Mouse (Mus musculus): ENCODE results near the gene Cmtm4. TPM values are rescaled to one million over a fixed set of nuclear protein-coding genes. Genes with fewer than 3 reads are reported as not detected.

Cmtm4 gene
- polyA plus RNA-seq, 1 experiment, result 32.4 TPM

DNA sequence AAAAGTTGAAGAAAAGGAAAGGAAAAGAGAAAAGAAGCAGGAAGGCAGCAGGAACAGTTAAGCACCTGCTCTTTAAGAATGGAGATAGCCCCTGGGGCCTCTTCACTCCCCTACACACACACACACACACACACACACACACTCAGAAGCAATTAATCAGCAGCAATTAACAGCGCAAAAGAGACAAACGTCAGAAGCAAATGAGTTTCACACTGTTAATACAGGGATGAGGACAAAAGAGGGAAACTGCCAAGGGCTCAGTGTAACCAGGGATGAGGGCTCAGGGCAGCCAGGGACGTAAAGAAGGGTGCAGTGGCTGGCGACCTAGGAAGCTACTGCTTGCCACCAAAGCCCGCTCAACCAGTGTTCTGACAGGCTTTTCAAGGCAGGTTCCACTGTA lies 28.2 kb downstream of the Cmtm4 start:
- H3K27ac ChIP-seq (ENCODE audit: insufficient read depth, low read depth, low read length), result no peak overlapping the region
- TF ChIP-seq CTCF (conservative IDR thresholded peaks at IDR 0.05; ENCODE audit: insufficient read depth, insufficient read length, low read depth, low read length) (no peak), POLR2A (IDR thresholded peaks at IDR 0.05; ENCODE audit: low read depth, low read length) (no peak)
- H3K27me3 ChIP-seq (replicated peaks; ENCODE audit: control insufficient read depth, insufficient read depth, low read length), result no peaks in the 10 kb centered on the region
- DNase-seq, result no peak
- H3K36me3 ChIP-seq (ENCODE audit: control insufficient read depth, insufficient read depth, low read length), result no peaks in the 10 kb centered on the region
- whole genome bisulfite sequencing, result 63% methylated on average over 5 of the region's 5 CpGs
- peaks cover 24% of the 10 kb centered on the region; the same call in 1 of the 2 replicates for H3K4me1 ChIP-seq (ENCODE audit: control insufficient read depth, insufficient read depth, low read length)
- H3K4me3 ChIP-seq (ENCODE audit: insufficient read depth, low read depth, low read length), result no peak overlapping the region

DNA sequence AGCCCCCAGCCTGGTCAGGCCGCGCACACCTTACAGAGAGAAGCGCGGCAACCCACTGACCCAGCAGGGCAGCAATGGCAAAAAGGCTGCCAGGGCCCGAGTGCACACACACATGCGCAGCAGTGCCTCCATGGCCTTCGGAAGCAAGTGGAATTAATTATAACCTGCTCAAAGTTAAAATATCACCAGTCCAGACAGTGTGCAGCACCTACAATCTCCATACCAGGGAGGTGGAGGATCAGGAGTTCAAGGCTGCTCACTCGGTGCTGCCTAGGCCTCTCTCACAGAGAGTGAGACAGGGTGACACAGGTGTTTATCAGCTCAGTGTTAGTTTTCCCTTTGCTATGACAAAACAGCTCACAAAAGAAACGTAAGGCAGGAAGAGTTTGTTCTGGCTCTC lies 29.9 kb downstream of the Cmtm4 start:
- no peak for TF ChIP-seq POLR2A (IDR thresholded peaks at IDR 0.05; ENCODE audit: low read depth, low read length)
- no peak for TF ChIP-seq CTCF (conservative IDR thresholded peaks at IDR 0.05; ENCODE audit: insufficient read depth, insufficient read length, low read depth, low read length)
- Histone ChIP-seq H3K4me3 (ENCODE audit: insufficient read depth, low read depth, low read length) (no peak overlapping the region), H3K27me3 (replicated peaks; ENCODE audit: control insufficient read depth, insufficient read depth, low read length) (no peaks in the 10 kb centered on the region), H3K27ac (ENCODE audit: insufficient read depth, low read depth, low read length) (no peak overlapping the region), H3K4me1 (ENCODE audit: control insufficient read depth, insufficient read depth, low read length) (peaks cover 22% of the 10 kb centered on the region; the same call in 1 of the 2 replicates), H3K36me3 (ENCODE audit: control insufficient read depth, insufficient read depth, low read length) (no peaks in the 10 kb centered on the region)
- DNase-seq, result peak; percentile 66
- 35% methylated on average over 9 of the region's 9 CpGs for WGBS

DNA sequence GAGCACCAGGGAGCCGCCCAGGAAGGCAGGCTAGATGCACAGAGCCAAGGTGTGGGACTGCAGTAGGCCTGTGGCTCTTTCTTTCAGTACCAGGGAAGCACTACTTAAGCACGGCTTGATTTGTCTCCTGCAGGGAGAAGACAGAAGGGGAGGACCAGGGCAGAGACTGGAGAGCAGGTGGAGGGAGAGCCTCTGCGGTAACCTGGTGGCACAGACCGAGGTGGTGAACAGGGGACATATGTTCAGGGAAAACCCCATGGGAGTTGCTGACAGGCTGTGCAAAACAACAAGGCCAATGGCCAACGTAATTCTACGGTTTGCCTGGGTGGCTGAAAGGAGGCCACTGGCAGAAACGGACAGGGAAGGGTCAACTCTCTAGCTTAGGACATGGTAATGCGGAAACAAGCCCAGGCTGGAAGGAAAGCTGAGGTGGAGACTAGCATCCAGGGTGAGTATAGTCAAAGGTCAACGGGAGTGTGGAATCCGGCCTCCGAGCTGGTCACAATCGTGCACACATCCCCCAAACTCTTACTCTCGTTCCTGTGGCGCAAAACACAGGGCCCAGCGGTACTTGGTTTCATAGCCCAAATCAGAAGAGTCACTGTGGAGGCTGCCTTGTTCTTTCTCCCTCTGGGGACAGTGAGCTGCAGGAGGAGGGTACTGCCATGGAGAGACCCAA lies 35.7 kb downstream of the Cmtm4 start:
- WGBS, result 55% methylated on average over 15 of the region's 15 CpGs
- no peak for TF ChIP-seq POLR2A (IDR thresholded peaks at IDR 0.05; ENCODE audit: low read depth, low read length)
- TF ChIP-seq CTCF (conservative IDR thresholded peaks at IDR 0.05; ENCODE audit: insufficient read depth, insufficient read length, low read depth, low read length), result no peak
- no peak for DNase-seq
- H3K27me3 ChIP-seq (replicated peaks; ENCODE audit: control insufficient read depth, insufficient read depth, low read length), result no peaks in the 10 kb centered on the region
- H3K4me3 ChIP-seq (ENCODE audit: insufficient read depth, low read depth, low read length), result no peak overlapping the region
- H3K36me3 ChIP-seq (ENCODE audit: control insufficient read depth, insufficient read depth, low read length), result no peaks in the 10 kb centered on the region
- peaks cover 9% of the 10 kb centered on the region for H3K4me1 ChIP-seq (ENCODE audit: control insufficient read depth, insufficient read depth, low read length)
- no peak overlapping the region for H3K27ac ChIP-seq (ENCODE audit: insufficient read depth, low read depth, low read length)

DNA sequence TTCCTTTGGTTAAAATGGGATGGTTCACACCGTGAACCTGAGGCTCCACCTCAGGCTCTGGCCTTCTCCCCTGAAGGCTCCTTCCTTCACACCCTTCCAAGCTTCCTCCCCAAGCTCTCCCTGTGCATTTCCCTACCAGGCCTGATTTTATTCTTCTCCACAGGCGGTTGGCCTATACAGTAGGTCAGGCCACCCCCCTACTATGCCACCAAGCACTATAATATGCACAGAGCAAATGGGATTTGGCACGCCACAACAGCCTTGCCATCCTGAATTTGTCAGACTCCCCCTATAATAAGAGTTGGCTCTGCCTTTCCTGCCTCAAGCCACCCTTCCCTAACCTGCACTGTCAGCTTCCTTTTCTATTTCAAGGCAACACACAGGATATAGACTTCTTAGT lies 37.0 kb downstream of the Cmtm4 start:
- Histone ChIP-seq H3K27me3 (replicated peaks; ENCODE audit: control insufficient read depth, insufficient read depth, low read length) (no peaks in the 10 kb centered on the region), H3K36me3 (ENCODE audit: control insufficient read depth, insufficient read depth, low read length) (peaks cover 1% of the 10 kb centered on the region; the same call in 1 of the 2 replicates), H3K27ac (ENCODE audit: insufficient read depth, low read depth, low read length) (no peak overlapping the region), H3K4me1 (ENCODE audit: control insufficient read depth, insufficient read depth, low read length) (peaks cover 8% of the 10 kb centered on the region), H3K4me3 (ENCODE audit: insufficient read depth, low read depth, low read length) (no peak overlapping the region)
- no peak for DNase-seq
- 86% methylated on average over 3 of the region's 3 CpGs for WGBS
- no peak for TF ChIP-seq POLR2A (IDR thresholded peaks at IDR 0.05; ENCODE audit: low read depth, low read length)
- TF ChIP-seq CTCF (conservative IDR thresholded peaks at IDR 0.05; ENCODE audit: insufficient read depth, insufficient read length, low read depth, low read length), result no peak

DNA sequence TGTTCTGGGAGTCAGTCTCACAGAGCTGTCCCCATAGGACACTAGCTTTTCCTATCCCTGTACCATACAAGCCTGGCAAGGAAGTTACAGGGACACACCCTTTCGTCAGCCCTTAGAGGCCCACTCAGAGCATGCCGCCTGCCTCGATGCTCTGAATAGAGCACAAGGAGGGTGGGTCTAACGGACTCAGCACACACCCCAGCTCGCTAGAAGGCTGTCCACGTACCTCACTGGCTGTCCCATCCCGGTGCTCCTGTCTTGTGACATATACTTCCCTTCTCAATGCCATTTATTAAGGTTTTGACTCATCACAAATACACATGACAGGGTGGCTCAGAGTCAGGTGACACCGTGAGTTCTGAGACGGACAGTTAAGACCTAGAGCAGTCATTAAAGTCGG lies 41.1 kb downstream of the Cmtm4 start:
- H3K27ac ChIP-seq (ENCODE audit: insufficient read depth, low read depth, low read length), result no peak overlapping the region
- H3K4me3 ChIP-seq (ENCODE audit: insufficient read depth, low read depth, low read length), result no peak overlapping the region
- 85% methylated on average over 10 of the region's 10 CpGs for WGBS
- no peak for DNase-seq
- H3K36me3 ChIP-seq (ENCODE audit: control insufficient read depth, insufficient read depth, low read length), result peaks cover 1% of the 10 kb centered on the region; the same call in 1 of the 2 replicates
- H3K27me3 ChIP-seq (replicated peaks; ENCODE audit: control insufficient read depth, insufficient read depth, low read length), result no peaks in the 10 kb centered on the region
- TF ChIP-seq POLR2A (IDR thresholded peaks at IDR 0.05; ENCODE audit: low read depth, low read length), result no peak
- no peak for TF ChIP-seq CTCF (conservative IDR thresholded peaks at IDR 0.05; ENCODE audit: insufficient read depth, insufficient read length, low read depth, low read length)
- no peaks in the 10 kb centered on the region for H3K4me1 ChIP-seq (ENCODE audit: control insufficient read depth, insufficient read depth, low read length)

DNA sequence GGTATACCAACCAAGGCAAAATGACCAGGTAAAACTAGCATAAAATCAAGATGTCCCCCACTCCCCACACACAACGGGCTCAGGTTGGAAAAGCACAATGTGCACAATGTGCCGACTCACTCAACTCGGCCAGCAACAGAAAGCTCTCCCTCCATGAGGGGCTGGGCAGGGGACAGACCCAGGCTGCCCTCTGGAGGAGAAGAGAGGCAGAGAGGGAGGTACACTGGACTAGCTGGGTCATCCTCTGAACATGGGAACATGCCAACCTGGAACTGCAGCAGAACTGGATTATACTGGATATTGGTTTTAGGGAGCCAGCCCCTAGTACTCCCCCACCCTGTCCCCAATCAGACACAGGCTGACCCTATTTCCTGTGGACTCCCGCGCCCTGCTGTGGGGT lies 42.4 kb downstream of the Cmtm4 start:
- DNase-seq, result no peak
- 53% methylated on average over 5 of the region's 5 CpGs for WGBS
- Histone ChIP-seq H3K36me3 (ENCODE audit: control insufficient read depth, insufficient read depth, low read length) (peaks cover 1% of the 10 kb centered on the region; the same call in 1 of the 2 replicates), H3K27me3 (replicated peaks; ENCODE audit: control insufficient read depth, insufficient read depth, low read length) (no peaks in the 10 kb centered on the region), H3K4me1 (ENCODE audit: control insufficient read depth, insufficient read depth, low read length) (no peaks in the 10 kb centered on the region), H3K4me3 (ENCODE audit: insufficient read depth, low read depth, low read length) (no peak overlapping the region), H3K27ac (ENCODE audit: insufficient read depth, low read depth, low read length) (no peak overlapping the region)
- TF ChIP-seq CTCF (conservative IDR thresholded peaks at IDR 0.05; ENCODE audit: insufficient read depth, insufficient read length, low read depth, low read length) (peak; percentile 29; the same call in 1 of the 2 replicates), POLR2A (IDR thresholded peaks at IDR 0.05; ENCODE audit: low read depth, low read length) (no peak)

DNA sequence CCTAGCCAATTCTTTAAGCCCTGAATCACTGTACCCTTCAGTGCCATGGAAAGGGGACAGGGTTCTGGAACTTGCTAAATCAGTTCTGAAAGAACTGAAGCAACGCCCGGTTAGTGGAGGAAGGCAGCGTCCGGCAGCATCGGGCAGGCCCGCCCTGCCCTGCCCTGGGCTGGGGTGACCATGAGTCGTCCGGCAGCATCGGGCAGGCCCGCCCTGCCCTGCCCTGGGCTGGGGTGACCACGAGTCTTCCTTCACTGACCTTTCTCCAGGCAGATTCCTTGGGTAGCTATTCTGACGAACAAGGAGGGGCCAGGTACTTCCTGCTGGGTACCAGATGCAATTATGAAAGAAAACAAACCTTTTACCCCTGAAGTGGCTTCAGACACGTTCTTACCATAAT lies 45.6 kb downstream of the Cmtm4 start:
- DNase-seq, result no peak
- no peaks in the 10 kb centered on the region for H3K27me3 ChIP-seq (replicated peaks; ENCODE audit: control insufficient read depth, insufficient read depth, low read length)
- no peak overlapping the region for H3K4me3 ChIP-seq (ENCODE audit: insufficient read depth, low read depth, low read length)
- no peak overlapping the region for H3K27ac ChIP-seq (ENCODE audit: insufficient read depth, low read depth, low read length)
- no peaks in the 10 kb centered on the region for H3K4me1 ChIP-seq (ENCODE audit: control insufficient read depth, insufficient read depth, low read length)
- WGBS, result 69% methylated on average over 13 of the region's 13 CpGs
- no peak for TF ChIP-seq CTCF (conservative IDR thresholded peaks at IDR 0.05; ENCODE audit: insufficient read depth, insufficient read length, low read depth, low read length)
- no peak for TF ChIP-seq POLR2A (IDR thresholded peaks at IDR 0.05; ENCODE audit: low read depth, low read length)
- H3K36me3 ChIP-seq (ENCODE audit: control insufficient read depth, insufficient read depth, low read length), result peaks cover 1% of the 10 kb centered on the region; the same call in 1 of the 2 replicates
